Mouse (Mus musculus) cerebellum, adult 2 months (tissue): Measurements from ENCODE around the gene Nme2.

Experiments used
- CTCF ChIP-seq: fragments of 200-500 bp; IDR thresholded peaks from 2 replicates; pipeline ENCODE4 v1.5.1; 2011; ENCODE audit warnings: low read depth, mild to moderate bottlenecking, control low read depth, low read length, moderate library complexity, borderline replicate concordance; ENCODE audit not compliant: insufficient read depth
- POLR2A ChIP-seq: fragments of 200-500 bp; IDR thresholded peaks from 2 replicates; pipeline ENCODE4 v1.6.1; 2011; ENCODE audit warnings: low read length, control low read depth, borderline replicate concordance; ENCODE audit not compliant: insufficient read depth

DNA sequence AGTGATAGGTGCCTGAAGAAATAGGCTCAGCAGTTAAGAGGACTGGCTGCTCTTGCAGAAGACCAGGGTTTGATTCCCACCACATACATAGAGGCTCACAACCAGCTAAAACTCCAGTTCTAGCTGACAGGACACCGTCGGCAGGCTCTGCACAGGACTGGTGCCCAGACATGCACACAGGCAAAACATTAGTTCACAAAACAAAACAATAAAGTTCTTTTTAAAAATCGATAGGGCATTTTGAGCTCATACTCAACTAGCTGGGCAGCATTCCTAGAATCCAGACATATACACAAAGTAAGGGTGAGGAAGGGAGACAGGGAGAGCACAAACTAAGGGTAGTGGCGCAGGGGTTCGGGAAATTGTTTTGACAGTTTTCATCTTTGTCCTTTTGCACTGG is 38.5 kb upstream of the Nme2 start:
- TF ChIP-seq CTCF (no peak), POLR2A (no peak)
